Mouse (Mus musculus) CD4-positive, CD25-positive, alpha-beta regulatory T cell (primary cell): ENCODE measurements around the gene Sf3a1. TPM values are rescaled to one million over a fixed set of nuclear protein-coding genes. Genes with fewer than 3 reads are reported as not detected.

ENCODE experiments used
- polyA plus RNA-seq: library from polyadenylated mRNA; unstranded; fragments of 100-300 nt; shearing (Covaris generic); gene quantifications from one replicate; pipeline ENCODE4 v1.2.1, GENCODE M21; 2017

Gene Sf3a1
- polyA plus RNA-seq, result 74.4 TPM

GRCm38 (mm10) chr11:4159808-4160708 lies at the start of gene Sf3a1, which contains the start of gene Ccdc157:
Gene Sf3a1, plus strand, starts transcription at chr11:4160350.
Gene Ccdc157, minus strand, starts transcription at chr11:4160293.

GRCm38 (mm10) chr11:4122742-4123579 lies 37.2 kb upstream of the Sf3a1 start, which contains the start of gene Sec14l2:
Gene Sec14l2, minus strand, starts transcription at chr11:4123415.

GRCm38 (mm10) chr11:4134986-4135935 lies 24.9 kb upstream of the Sf3a1 start, which contains the start of gene Rnf215:
Gene Rnf215, plus strand, starts transcription at chr11:4135202.

GRCm38 (mm10) chr11:4186486-4187317 lies 26.6 kb downstream of the Sf3a1 start, which contains the start of gene Tbc1d10a:
Gene Tbc1d10a, plus strand, starts transcription at chr11:4186789.

GRCm38 (mm10) chr11:4217914-4218629 lies 57.9 kb downstream of the Sf3a1 start, which contains the start of gene Castor1:
Gene Castor1, plus strand, starts transcription at chr11:4218225.

Other genes starting within 250 kb of the Sf3a1 start
- gene Slc35e4, start 245.7 kb upstream of the Sf3a1 start, polyA plus RNA-seq, result 1.7 TPM
- gene Tcn2, start 228.2 kb upstream of the Sf3a1 start, polyA plus RNA-seq, result 28.9 TPM
- gene Pes1, start 196.4 kb upstream of the Sf3a1 start, polyA plus RNA-seq, result 90.5 TPM
- not detected for gene 4930556J24Rik, start 183.6 kb upstream of the Sf3a1 start, polyA plus RNA-seq
- 0.18 TPM for gene Gal3st1, start 176.7 kb upstream of the Sf3a1 start, polyA plus RNA-seq
- not detected for gene Sec14l4, start 128.9 kb upstream of the Sf3a1 start, polyA plus RNA-seq
- not detected for gene Sec14l3, start 95.5 kb upstream of the Sf3a1 start, polyA plus RNA-seq
- 1.7 TPM for gene Mtfp1, start 64.9 kb upstream of the Sf3a1 start, polyA plus RNA-seq
- gene Sec14l2, start 36.9 kb upstream of the Sf3a1 start, polyA plus RNA-seq, result 1.4 TPM
- 56.0 TPM for gene Rnf215, start 25.1 kb upstream of the Sf3a1 start, polyA plus RNA-seq
- 3.8 TPM for gene Ccdc157, start 57 bp upstream of the Sf3a1 start, polyA plus RNA-seq
- 120 TPM for gene Tbc1d10a, start 26.4 kb downstream of the Sf3a1 start, polyA plus RNA-seq
- 52.7 TPM for gene Castor1, start 57.9 kb downstream of the Sf3a1 start, polyA plus RNA-seq
- 38.5 TPM for gene Osm, start 76.1 kb downstream of the Sf3a1 start, polyA plus RNA-seq
- 3.5 TPM for gene Lif, start 97.2 kb downstream of the Sf3a1 start, polyA plus RNA-seq